Mouse (Mus musculus) E14TG2a.4 (cell line): Measurements from ENCODE around the gene E030030I06Rik.

Experiments used
- CTCF ChIP-seq: conservative IDR thresholded peaks from 2 replicates; pipeline ENCODE4 v1.5.1; 2014; ENCODE audit warnings: low read length
- NANOG ChIP-seq: IDR thresholded peaks from 2 replicates; pipeline ENCODE4 v1.6.1; 2014; ENCODE audit warnings: borderline replicate concordance, low read length, mixed read lengths
- POU5F1 ChIP-seq: IDR thresholded peaks from 2 replicates; pipeline ENCODE4 v1.6.1; 2014; ENCODE audit warnings: low read length, borderline replicate concordance

GRCm38 (mm10) chr10:22154871-22155799, 6.1 kb upstream of the E030030I06Rik start:
- TF ChIP-seq CTCF (no peak), POU5F1 (peak; percentile 51; the same call in 1 of the 2 replicates), NANOG (0 out of 2 replicates have a peak, but pooled peaks have one; percentile 17)
